Mouse (Mus musculus) embryonic fibroblast, embryonic 13.5 days (primary cell): ENCODE data around the gene Kif2a. TPM values are rescaled to one million over a fixed set of nuclear protein-coding genes. Genes with fewer than 3 reads are reported as not detected.
A peak's percentile ranks its signal among the peaks of the same experiment; 100 is the strongest.

Experiments
- H3K27ac ChIP-seq: 2 replicates; pipeline ENCODE4 v1.5.1; 2012; ENCODE audit warnings: low read length, control low read depth, inconsistent platforms; ENCODE audit not compliant: insufficient read depth
- H3K4me1 ChIP-seq: 2 replicates; pipeline ENCODE4 v1.6.1; 2011; ENCODE audit warnings: low read length; ENCODE audit not compliant: control insufficient read depth, insufficient read depth
- H3K4me3 ChIP-seq: 2 replicates; pipeline ENCODE4 v1.5.1; 2011; ENCODE audit warnings: mild to moderate bottlenecking, control low read depth, low read length; ENCODE audit not compliant: insufficient read depth
- CTCF ChIP-seq: IDR thresholded peaks from 2 replicates; pipeline ENCODE4 v1.5.1; 2011; ENCODE audit warnings: mild to moderate bottlenecking, control low read depth, low read length, moderate library complexity, borderline replicate concordance; ENCODE audit not compliant: insufficient read depth
- POLR2A ChIP-seq: IDR thresholded peaks from 2 replicates; pipeline ENCODE4 v1.6.1; 2011; ENCODE audit warnings: low read depth, mild to moderate bottlenecking, control low read depth, low read length, moderate library complexity
- polyA plus RNA-seq: library from polyadenylated mRNA; stranded (reverse); fragments of >200 nt; gene quantifications from 2 replicates; pipeline ENCODE4 v1.2.4, GENCODE M21; 2011; ENCODE audit warnings: low read depth; ENCODE audit not compliant: missing spikeins, insufficient read length

Kif2a gene
- polyA plus RNA-seq, 1 experiment: 142 TPM

DNA sequence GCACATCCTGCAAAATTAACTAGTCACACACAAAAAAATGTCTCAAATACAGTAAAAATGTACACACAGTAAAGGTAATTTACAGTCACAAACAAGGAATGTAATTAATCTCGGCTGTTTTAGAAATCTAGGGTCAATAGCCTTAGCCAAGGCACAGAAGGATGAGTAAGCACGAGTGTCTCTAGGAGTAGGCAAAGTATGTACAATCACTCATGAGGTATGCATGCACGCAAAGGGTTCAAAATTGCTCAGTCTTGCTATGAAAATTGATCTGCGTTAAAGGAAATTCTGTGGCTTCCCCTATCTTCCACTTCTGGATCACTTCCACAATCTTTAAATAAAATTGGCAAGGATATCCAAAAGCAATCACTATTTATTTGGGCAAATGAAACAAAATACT is 60.4 kb downstream of the Kif2a start:
- Histone ChIP-seq H3K27ac (peak overlapping the region; percentile 70; the same call in 1 of the 2 replicates), H3K4me1 (peaks cover 3% of the 10 kb centered on the region; the same call in 1 of the 2 replicates), H3K4me3 (no peak overlapping the region)
- TF ChIP-seq POLR2A (no peak), CTCF (no peak)

GRCm38 (mm10) chr13:106960557-106960956 is 61.4 kb downstream of the Kif2a start:
- H3K27ac ChIP-seq: no peak overlapping the region
- TF ChIP-seq POLR2A: no peak
- no peak for TF ChIP-seq CTCF
- peaks cover 3% of the 10 kb centered on the region; the same call in 1 of the 2 replicates for H3K4me1 ChIP-seq
- H3K4me3 ChIP-seq: no peak overlapping the region

GRCm38 (mm10) chr13:106958286-106958685 is 63.6 kb downstream of the Kif2a start:
- Histone ChIP-seq H3K4me1 (peaks cover 3% of the 10 kb centered on the region; the same call in 1 of the 2 replicates), H3K27ac (no peak overlapping the region), H3K4me3 (no peak overlapping the region)
- TF ChIP-seq POLR2A (no peak), CTCF (no peak)

GRCm38 (mm10) chr13:106957554-106957953 is 64.4 kb downstream of the Kif2a start:
- Histone ChIP-seq H3K4me1 (peaks cover 3% of the 10 kb centered on the region; the same call in 1 of the 2 replicates), H3K4me3 (no peak overlapping the region), H3K27ac (no peak overlapping the region)
- TF ChIP-seq CTCF: no peak
- TF ChIP-seq POLR2A: no peak

DNA sequence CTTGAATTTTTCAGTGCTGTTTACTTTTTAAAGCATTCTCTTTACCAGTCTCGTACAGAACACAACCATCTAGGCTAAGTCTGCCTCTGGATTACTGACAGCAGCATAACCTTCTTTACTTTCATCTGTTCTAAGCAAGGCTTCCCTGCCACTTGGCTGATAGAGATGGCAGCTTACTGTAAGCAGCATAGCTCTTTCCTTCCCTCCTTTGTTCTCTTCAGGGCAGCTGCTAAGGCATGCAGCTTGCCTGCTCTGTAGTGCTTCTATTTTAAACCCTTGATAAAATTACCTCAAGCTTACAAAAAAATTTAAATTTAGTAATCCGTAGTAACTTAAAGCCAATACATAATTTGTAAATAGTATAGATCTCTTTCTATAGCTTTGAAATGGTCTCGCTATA is 67.0 kb downstream of the Kif2a start:
- no peaks in the 10 kb centered on the region for H3K4me1 ChIP-seq
- TF ChIP-seq CTCF (no peak), POLR2A (no peak)
- H3K27ac ChIP-seq: no peak overlapping the region
- no peak overlapping the region for H3K4me3 ChIP-seq

GRCm38 (mm10) chr13:106947583-106947982 is 74.3 kb downstream of the Kif2a start:
- H3K27ac ChIP-seq: no peak overlapping the region
- H3K4me3 ChIP-seq: peak overlapping the region; percentile 79
- peaks cover 7% of the 10 kb centered on the region for H3K4me1 ChIP-seq
- TF ChIP-seq POLR2A (no peak), CTCF (no peak)

- TF ChIP-seq POLR2A (peak; percentile 62), CTCF (no peak)
- Histone ChIP-seq H3K4me3 (peak within 1 kb of the TSS; percentile 79), H3K4me1 (peaks cover 7% of the 10 kb centered on the region), H3K27ac (peak within 1 kb of the TSS; percentile 42)
Measured at GRCm38 (mm10) chr13:106946594-106947540, 75.1 kb downstream of the Kif2a start, which contains the start of gene Dimt1. Dimt1 (plus strand) TSS chr13:106947127.

GRCm38 (mm10) chr13:106945518-106945917 is 76.4 kb downstream of the Kif2a start:
- Histone ChIP-seq H3K4me1 (peaks cover 7% of the 10 kb centered on the region), H3K27ac (no peak overlapping the region), H3K4me3 (no peak overlapping the region)
- TF ChIP-seq CTCF: no peak
- no peak for TF ChIP-seq POLR2A

DNA sequence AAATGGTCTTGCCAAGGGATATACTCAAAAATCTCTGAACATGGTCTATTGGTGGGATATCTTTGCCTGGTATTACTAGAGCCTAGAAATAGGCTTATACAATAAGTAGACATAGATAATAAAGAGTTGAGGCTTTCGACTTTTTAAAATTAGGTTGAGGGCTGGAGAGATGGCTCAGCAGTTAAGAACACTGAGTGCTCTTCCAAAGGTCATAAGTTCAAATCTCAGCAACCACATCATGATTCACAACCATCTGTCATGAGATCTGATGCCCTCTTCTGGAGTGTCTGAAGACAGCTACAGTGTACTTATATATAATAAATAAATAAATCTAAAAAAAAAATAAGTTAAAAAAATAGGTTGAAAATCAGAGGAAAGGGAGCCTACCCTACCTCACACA is 79.2 kb downstream of the Kif2a start:
- H3K27ac ChIP-seq: no peak overlapping the region
- H3K4me1 ChIP-seq: no peaks in the 10 kb centered on the region
- TF ChIP-seq CTCF (no peak), POLR2A (no peak)
- H3K4me3 ChIP-seq: no peak overlapping the region
